Mouse (Mus musculus): ENCODE data around the gene Cenpb. TPM values are rescaled to one million over a fixed set of nuclear protein-coding genes. Genes with fewer than 3 reads are reported as not detected.

The Cenpb gene
- polyA plus RNA-seq, 1 experiment, result not detected

DNA sequence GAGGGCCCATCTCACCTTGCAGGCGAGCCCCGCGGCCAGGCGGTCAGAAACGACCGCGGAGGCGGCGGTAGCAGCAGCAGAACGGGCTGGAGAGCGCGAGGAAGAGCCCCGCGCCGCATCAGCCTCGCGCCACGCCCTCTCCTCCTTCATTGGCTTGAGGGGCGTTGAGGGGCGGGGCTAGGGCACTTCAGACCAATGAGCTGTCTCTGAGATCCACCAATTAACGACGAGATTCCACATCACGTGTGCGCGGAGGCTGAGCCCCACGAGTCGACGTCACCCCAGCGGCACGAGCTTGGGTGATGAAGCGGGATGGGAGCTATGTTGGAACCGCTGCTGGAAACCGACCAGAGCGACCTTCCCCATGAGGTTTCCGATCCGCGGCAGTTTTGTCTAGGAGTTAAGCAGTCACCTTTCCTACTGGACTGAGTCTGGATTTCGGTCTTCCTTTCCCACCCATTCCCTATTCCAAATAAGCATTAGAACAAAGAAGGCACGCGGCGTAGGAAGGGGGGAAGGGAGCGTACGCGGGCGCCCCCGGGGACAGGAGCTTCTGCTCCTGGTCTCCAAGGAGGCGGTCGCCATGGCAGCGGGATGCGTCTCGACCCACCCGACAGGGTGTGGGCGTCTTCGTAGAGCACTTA lies 19.8 kb downstream of the Cenpb start, which contains the start of gene 1700037H04Rik:
TSS of gene 1700037H04Rik (minus strand) at position 144 of the 644 bp plus-strand sequence.
- Histone ChIP-seq H3K4me3 (ENCODE audit: insufficient read depth, low read depth, low read length) (peak within 1 kb of the TSS; percentile 67), H3K27ac (ENCODE audit: insufficient read depth, low read depth, low read length) (peak within 1 kb of the TSS; percentile 76), H3K4me1 (ENCODE audit: control insufficient read depth, insufficient read depth, low read length) (peaks cover 9% of the 10 kb centered on the region)
- WGBS, result under 1% methylated on average over 54 of the region's 54 CpGs
- TF ChIP-seq POLR2A (IDR thresholded peaks at IDR 0.05; ENCODE audit: insufficient read depth, low read depth, low read length), result peak; percentile 94
- TF ChIP-seq CTCF (IDR thresholded peaks at IDR 0.05; ENCODE audit: insufficient read depth, low read depth, low read length), result no peak

DNA sequence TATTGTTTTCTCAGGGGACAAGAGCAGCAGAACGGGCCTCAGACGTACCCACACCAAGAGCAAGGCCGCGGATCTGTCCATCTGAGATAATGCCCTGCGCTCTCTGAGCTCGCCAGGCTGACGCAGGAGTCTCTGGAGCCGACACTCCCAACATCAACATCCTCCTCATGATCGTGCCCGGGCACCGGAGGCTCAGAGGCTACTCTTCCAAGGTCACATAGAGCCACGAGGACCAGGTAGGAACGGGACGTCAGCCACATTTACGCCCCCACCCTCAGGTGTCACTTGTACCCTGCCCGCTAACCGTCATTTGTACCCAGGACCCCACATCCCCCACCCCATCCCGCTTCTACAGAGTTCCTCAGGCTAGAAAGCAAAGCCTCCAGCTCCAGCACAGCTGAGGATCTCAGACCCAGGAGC lies 20.4 kb downstream of the Cenpb start:
- Histone ChIP-seq H3K27ac (ENCODE audit: insufficient read depth, low read depth, low read length) (no peak overlapping the region), H3K4me3 (ENCODE audit: insufficient read depth, low read depth, low read length) (peak overlapping the region; percentile 67), H3K4me1 (ENCODE audit: control insufficient read depth, insufficient read depth, low read length) (peaks cover 9% of the 10 kb centered on the region)
- WGBS, result under 1% methylated on average over 18 of the region's 18 CpGs
- TF ChIP-seq POLR2A (IDR thresholded peaks at IDR 0.05; ENCODE audit: insufficient read depth, low read depth, low read length) (no peak), CTCF (IDR thresholded peaks at IDR 0.05; ENCODE audit: insufficient read depth, low read depth, low read length) (no peak)

DNA sequence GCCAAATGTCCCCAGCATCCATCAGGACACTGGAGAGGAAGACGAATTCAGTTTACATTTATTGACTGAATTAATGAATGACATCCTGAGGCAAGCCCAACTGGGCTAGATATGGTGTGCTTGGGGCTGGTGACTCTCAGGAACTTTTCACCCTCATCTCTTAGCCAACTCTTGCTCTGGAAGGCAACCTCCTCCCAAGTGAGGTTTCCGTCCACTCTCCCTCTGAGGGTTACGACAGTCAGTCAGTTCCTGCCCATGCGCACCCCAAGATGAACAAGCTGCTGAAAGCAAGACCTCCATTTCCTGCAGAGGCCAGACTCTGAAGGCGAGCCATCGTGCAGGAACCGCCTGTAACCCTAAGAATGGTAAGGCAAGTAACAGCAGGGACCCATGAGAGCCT lies 22.9 kb downstream of the Cenpb start:
- TF ChIP-seq CTCF (IDR thresholded peaks at IDR 0.05; ENCODE audit: insufficient read depth, low read depth, low read length) (no peak), POLR2A (IDR thresholded peaks at IDR 0.05; ENCODE audit: insufficient read depth, low read depth, low read length) (no peak)
- H3K4me3 ChIP-seq (ENCODE audit: insufficient read depth, low read depth, low read length), result no peak overlapping the region
- 94% methylated on average over 7 of the region's 7 CpGs for WGBS
- H3K4me1 ChIP-seq (ENCODE audit: control insufficient read depth, insufficient read depth, low read length), result peaks cover 9% of the 10 kb centered on the region
- H3K27ac ChIP-seq (ENCODE audit: insufficient read depth, low read depth, low read length), result no peak overlapping the region

DNA sequence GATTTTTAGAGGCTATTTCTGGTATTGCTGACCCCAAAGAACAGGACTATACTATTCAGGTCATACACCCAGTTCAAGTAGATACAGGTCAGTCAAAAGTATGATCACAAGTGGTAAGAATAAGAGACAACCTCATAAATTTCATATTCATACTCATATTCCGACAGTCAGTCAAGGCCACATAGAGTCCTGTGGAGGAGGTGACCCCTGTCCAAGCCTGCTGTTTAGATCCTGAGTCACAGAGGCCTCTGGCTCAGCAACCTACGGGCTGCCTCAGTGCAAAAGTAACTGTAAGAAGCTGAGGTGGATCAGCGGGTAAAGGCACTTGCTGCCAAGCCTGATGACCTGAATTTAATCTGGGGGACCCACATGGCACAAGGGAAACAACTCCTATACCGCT lies 25.8 kb downstream of the Cenpb start:
- no peak overlapping the region for H3K4me3 ChIP-seq (ENCODE audit: insufficient read depth, low read depth, low read length)
- H3K27ac ChIP-seq (ENCODE audit: insufficient read depth, low read depth, low read length), result no peak overlapping the region
- H3K4me1 ChIP-seq (ENCODE audit: control insufficient read depth, insufficient read depth, low read length), result peaks cover 6% of the 10 kb centered on the region; the same call in 1 of the 2 replicates
- WGBS, result 92% methylated on average over 4 of the region's 4 CpGs
- TF ChIP-seq POLR2A (IDR thresholded peaks at IDR 0.05; ENCODE audit: insufficient read depth, low read depth, low read length) (no peak), CTCF (IDR thresholded peaks at IDR 0.05; ENCODE audit: insufficient read depth, low read depth, low read length) (no peak)

DNA sequence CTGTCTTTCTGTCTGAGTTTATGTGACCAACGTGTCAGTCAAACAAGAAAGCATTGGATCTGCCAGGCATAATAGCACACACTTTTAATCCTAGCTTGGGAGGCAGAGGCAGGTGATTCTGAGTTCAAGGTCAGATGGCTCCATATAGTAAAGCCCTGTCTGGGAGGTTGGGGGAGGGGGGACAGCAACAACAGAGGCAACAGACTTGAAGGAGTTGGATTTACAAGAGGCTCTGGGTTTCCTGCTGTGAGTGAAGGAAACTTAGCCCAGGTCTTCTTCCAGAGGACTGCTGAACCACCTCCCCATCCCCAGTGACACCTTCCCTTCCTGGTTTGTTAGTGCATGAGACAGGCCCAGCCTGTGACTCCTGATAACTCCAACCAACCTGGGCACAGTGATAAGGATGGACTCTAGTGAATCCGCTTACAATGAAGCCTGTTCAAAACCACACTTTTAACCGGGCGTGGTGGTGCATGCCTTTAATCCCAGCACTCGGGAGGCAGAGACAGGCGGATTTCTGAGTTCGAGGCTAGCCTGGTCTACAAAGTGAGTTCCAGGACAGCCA lies 27.6 kb downstream of the Cenpb start:
- no peak overlapping the region for H3K27ac ChIP-seq (ENCODE audit: insufficient read depth, low read depth, low read length)
- H3K4me1 ChIP-seq (ENCODE audit: control insufficient read depth, insufficient read depth, low read length), result no peaks in the 10 kb centered on the region
- TF ChIP-seq POLR2A (IDR thresholded peaks at IDR 0.05; ENCODE audit: insufficient read depth, low read depth, low read length) (no peak), CTCF (IDR thresholded peaks at IDR 0.05; ENCODE audit: insufficient read depth, low read depth, low read length) (no peak)
- WGBS, result 92% methylated on average over 7 of the region's 7 CpGs
- H3K4me3 ChIP-seq (ENCODE audit: insufficient read depth, low read depth, low read length), result no peak overlapping the region

DNA sequence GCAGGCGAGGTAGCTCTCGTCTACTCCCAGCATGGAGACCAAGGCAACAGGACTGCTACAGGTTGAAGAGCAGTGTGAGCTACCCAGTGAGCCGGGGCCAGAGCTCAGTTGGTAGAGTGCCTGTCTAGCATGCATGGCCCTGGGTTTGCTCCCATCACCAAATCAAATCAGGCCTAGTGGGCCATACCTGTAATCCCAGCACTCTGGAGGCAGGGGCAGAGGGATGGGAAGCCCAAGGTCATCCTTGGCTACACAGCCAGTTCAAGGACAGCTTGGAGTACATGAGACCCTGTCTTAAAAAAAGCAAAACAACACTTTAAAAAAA lies 30.7 kb downstream of the Cenpb start:
- Histone ChIP-seq H3K27ac (ENCODE audit: insufficient read depth, low read depth, low read length) (no peak overlapping the region), H3K4me1 (ENCODE audit: control insufficient read depth, insufficient read depth, low read length) (no peaks in the 10 kb centered on the region), H3K4me3 (ENCODE audit: insufficient read depth, low read depth, low read length) (no peak overlapping the region)
- TF ChIP-seq CTCF (IDR thresholded peaks at IDR 0.05; ENCODE audit: insufficient read depth, low read depth, low read length) (no peak), POLR2A (IDR thresholded peaks at IDR 0.05; ENCODE audit: insufficient read depth, low read depth, low read length) (no peak)
- 95% methylated on average over 3 of the region's 3 CpGs for WGBS

DNA sequence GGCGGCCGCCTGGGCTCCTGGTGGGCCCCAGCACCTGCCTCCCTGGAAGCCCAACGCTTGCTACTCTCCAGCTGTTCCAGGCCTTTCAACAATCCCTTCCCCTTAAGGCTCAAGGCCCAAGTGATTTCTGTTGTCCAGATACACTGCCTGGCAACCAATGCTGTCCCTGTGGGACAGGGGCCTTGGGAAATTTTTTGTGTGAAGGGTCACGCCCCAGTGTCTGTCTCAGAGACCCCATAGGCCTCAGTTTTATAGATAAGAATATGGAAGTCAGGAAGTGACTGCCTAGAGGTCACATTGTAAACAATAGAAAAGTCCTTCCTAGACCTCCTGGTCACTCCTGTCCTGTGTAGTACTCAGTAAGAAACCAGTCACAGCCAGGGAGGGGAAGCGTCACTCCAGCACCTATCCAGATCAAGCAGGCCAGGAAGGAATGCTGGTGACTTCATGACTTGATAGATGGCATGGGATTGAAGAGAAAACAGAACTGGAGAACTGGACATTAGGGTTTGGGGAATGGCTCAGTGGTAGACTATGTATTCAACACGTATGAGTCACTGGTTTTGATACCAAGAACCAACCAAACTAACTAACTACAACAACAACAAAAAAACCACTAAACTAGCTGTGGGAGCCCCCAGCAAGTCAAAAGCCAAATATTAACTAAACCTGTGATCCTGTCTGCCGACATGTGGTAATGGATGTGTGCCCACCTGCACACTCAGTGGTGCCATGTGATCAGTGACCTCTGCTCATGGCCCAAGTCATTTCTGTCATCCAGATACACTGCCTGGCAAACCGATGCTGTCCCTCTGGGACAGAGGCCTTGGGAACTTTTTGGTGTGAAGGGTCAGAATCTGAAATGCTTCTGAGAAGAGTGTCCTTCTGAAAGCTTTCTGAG lies 31.3 kb downstream of the Cenpb start:
- H3K4me1 ChIP-seq (ENCODE audit: control insufficient read depth, insufficient read depth, low read length), result no peaks in the 10 kb centered on the region
- 93% methylated on average over 8 of the region's 8 CpGs for WGBS
- no peak overlapping the region for H3K27ac ChIP-seq (ENCODE audit: insufficient read depth, low read depth, low read length)
- no peak overlapping the region for H3K4me3 ChIP-seq (ENCODE audit: insufficient read depth, low read depth, low read length)
- TF ChIP-seq CTCF (IDR thresholded peaks at IDR 0.05; ENCODE audit: insufficient read depth, low read depth, low read length), result no peak
- no peak for TF ChIP-seq POLR2A (IDR thresholded peaks at IDR 0.05; ENCODE audit: insufficient read depth, low read depth, low read length)

DNA sequence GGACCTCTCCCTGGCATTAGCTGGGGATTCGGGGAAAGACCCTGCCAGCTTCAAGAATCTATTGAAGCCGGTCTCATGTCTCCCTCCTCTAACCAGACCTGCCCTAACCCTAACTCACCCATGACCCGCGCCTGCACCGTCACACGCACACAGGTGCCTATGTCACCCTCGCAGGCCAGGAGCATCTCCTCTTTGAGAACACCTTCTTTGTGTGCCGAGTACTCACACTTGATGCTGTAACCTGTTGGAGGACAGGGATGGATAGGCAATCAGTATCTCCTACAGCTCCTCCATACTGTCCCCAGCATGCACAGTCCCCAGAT lies 32.9 kb downstream of the Cenpb start:
- TF ChIP-seq POLR2A (IDR thresholded peaks at IDR 0.05; ENCODE audit: insufficient read depth, low read depth, low read length) (no peak), CTCF (IDR thresholded peaks at IDR 0.05; ENCODE audit: insufficient read depth, low read depth, low read length) (no peak)
- Histone ChIP-seq H3K4me1 (ENCODE audit: control insufficient read depth, insufficient read depth, low read length) (peaks cover 7% of the 10 kb centered on the region; the same call in 1 of the 2 replicates), H3K4me3 (ENCODE audit: insufficient read depth, low read depth, low read length) (no peak overlapping the region), H3K27ac (ENCODE audit: insufficient read depth, low read depth, low read length) (no peak overlapping the region)
- WGBS, result 96% methylated on average over 8 of the region's 8 CpGs
